Mouse (Mus musculus) stomach, embryonic 16.5 days (tissue): ENCODE measurements at regions not wholly inside any gene's neighbourhood (a gene's known extent, or its start where the extent isn't known, plus 50 kb on each side); places are given as distances from the start of the nearest gene placed in this dataset.

Experiments used
- ATAC-seq: fragments of 200-750 bp; cut with Nextera tagmentation; 2 replicates; pipeline ENCODE4 v1.8.0; 2017; ENCODE audit warnings: moderate number of reproducible peaks, moderate TSS enrichment; ENCODE audit not compliant: insufficient read depth, low FRiP score
- H3K27ac ChIP-seq: fragments of 300-500 bp; sonication (generic); 2 replicates; pipeline ENCODE4 v1.5.1; 2014; ENCODE audit warnings: low read length
- H3K27me3 ChIP-seq: fragments of 300-500 bp; sonication (generic); 2 replicates; pipeline ENCODE4 v1.6.1; 2014; ENCODE audit warnings: low read length, control low read depth, mixed read lengths; ENCODE audit not compliant: control insufficient read depth, insufficient read depth
- H3K36me3 ChIP-seq: fragments of 300-500 bp; sonication (generic); 2 replicates; pipeline ENCODE4 v1.6.1; 2014; ENCODE audit warnings: low read length; ENCODE audit not compliant: control insufficient read depth, insufficient read depth
- H3K4me1 ChIP-seq: fragments of 300-500 bp; sonication (generic); 2 replicates; pipeline ENCODE4 v1.6.1; 2014; ENCODE audit warnings: low read length, control low read depth, mixed read lengths; ENCODE audit not compliant: control insufficient read depth, insufficient read depth
- H3K4me2 ChIP-seq: fragments of 300-500 bp; sonication (generic); 2 replicates; pipeline ENCODE4 v1.6.1; 2014; ENCODE audit warnings: low read depth, low read length, mixed read lengths
- H3K4me3 ChIP-seq: fragments of 300-500 bp; sonication (generic); replicated peaks from 2 replicates; pipeline ENCODE4 v1.5.1; 2014; ENCODE audit warnings: mild to moderate bottlenecking, low read length
- H3K9ac ChIP-seq: fragments of 300-500 bp; sonication (generic); 2 replicates; pipeline ENCODE4 v1.6.1; 2014; ENCODE audit warnings: low read length
- H3K9me3 ChIP-seq: fragments of 300-500 bp; sonication (generic); replicated peaks from 2 replicates; pipeline ENCODE4 v1.6.1; 2016; ENCODE audit warnings: low read length, control low read depth; ENCODE audit not compliant: control insufficient read depth
- WGBS: fragments of 180-500 bp; shearing (Covaris S2); extraction: QIAGEN DNeasy Blood & Tissue Kit; methylation state at CpG from one replicate; pipeline ENCODE4 v1.1.7; 2014; 5-methylcytosine and 5-hydroxymethylcytosine counted together

- H3K4me3 ChIP-seq: no peak overlapping the region
- no peak overlapping the region for H3K27ac ChIP-seq
- no peaks in the 10 kb centered on the region for H3K4me1 ChIP-seq
- no peaks in the 10 kb centered on the region for H3K36me3 ChIP-seq
- H3K4me2 ChIP-seq: no peak overlapping the region
- H3K27me3 ChIP-seq: no peaks in the 10 kb centered on the region
- H3K9me3 ChIP-seq: no peaks in the 10 kb centered on the region
- no peak overlapping the region for H3K9ac ChIP-seq
- WGBS: 49% methylated on average over 2 of the region's 2 CpGs
- no peak for ATAC-seq
These were observed 268.7 kb upstream of the Slco3a1 start for GRCm38 (mm10) chr7:74823286-74823685.

- Histone ChIP-seq H3K36me3 (no peaks in the 10 kb centered on the region), H3K4me1 (no peaks in the 10 kb centered on the region), H3K27me3 (no peaks in the 10 kb centered on the region), H3K9me3 (no peaks in the 10 kb centered on the region), H3K4me2 (no peak overlapping the region), H3K27ac (no peak overlapping the region), H3K4me3 (no peak overlapping the region), H3K9ac (no peak overlapping the region)
- no peak for ATAC-seq
- WGBS: 31% methylated on average over 1 of the region's 1 CpGs
These were observed 238.7 kb upstream of the Slco3a1 start for GRCm38 (mm10) chr7:74793241-74793640.

GRCm38 (mm10) chr7:74788696-74789095 lies 234.1 kb upstream of the Slco3a1 start:
- 56% methylated on average over 1 of the region's 1 CpGs for WGBS
- Histone ChIP-seq H3K4me3 (no peak overlapping the region), H3K36me3 (no peaks in the 10 kb centered on the region), H3K9me3 (no peaks in the 10 kb centered on the region), H3K27ac (no peak overlapping the region), H3K4me1 (no peaks in the 10 kb centered on the region), H3K4me2 (no peak overlapping the region), H3K27me3 (no peaks in the 10 kb centered on the region), H3K9ac (no peak overlapping the region)
- no peak for ATAC-seq

- Histone ChIP-seq H3K9me3 (no peaks in the 10 kb centered on the region), H3K4me2 (no peak overlapping the region), H3K4me1 (no peaks in the 10 kb centered on the region), H3K4me3 (no peak overlapping the region), H3K27ac (no peak overlapping the region), H3K9ac (no peak overlapping the region), H3K36me3 (no peaks in the 10 kb centered on the region), H3K27me3 (no peaks in the 10 kb centered on the region)
- 83% methylated on average over 9 of the region's 9 CpGs for WGBS
- no peak for ATAC-seq
These were observed 217.1 kb upstream of the Slco3a1 start for GRCm38 (mm10) chr7:74771435-74772406.

GRCm38 (mm10) chr7:74766550-74766949 lies 212.0 kb upstream of the Slco3a1 start:
- no peak overlapping the region for H3K4me3 ChIP-seq
- ATAC-seq: no peak
- H3K27me3 ChIP-seq: no peaks in the 10 kb centered on the region
- no peaks in the 10 kb centered on the region for H3K36me3 ChIP-seq
- no peak overlapping the region for H3K27ac ChIP-seq
- no peak overlapping the region for H3K9ac ChIP-seq
- no peaks in the 10 kb centered on the region for H3K9me3 ChIP-seq
- no peaks in the 10 kb centered on the region for H3K4me1 ChIP-seq
- WGBS: 80% methylated on average over 4 of the region's 4 CpGs
- no peak overlapping the region for H3K4me2 ChIP-seq

- no peaks in the 10 kb centered on the region for H3K4me1 ChIP-seq
- H3K4me3 ChIP-seq: no peak overlapping the region
- 70% methylated on average over 2 of the region's 2 CpGs for WGBS
- H3K27me3 ChIP-seq: no peaks in the 10 kb centered on the region
- ATAC-seq: no peak
- no peaks in the 10 kb centered on the region for H3K9me3 ChIP-seq
- H3K36me3 ChIP-seq: no peaks in the 10 kb centered on the region
- H3K4me2 ChIP-seq: no peak overlapping the region
- no peak overlapping the region for H3K9ac ChIP-seq
- no peak overlapping the region for H3K27ac ChIP-seq
These were observed 202.9 kb upstream of the Slco3a1 start for GRCm38 (mm10) chr7:74757469-74757868.

- H3K4me3 ChIP-seq: no peak overlapping the region
- WGBS: 66% methylated on average over 1 of the region's 1 CpGs
- H3K27me3 ChIP-seq: no peaks in the 10 kb centered on the region
- ATAC-seq: no peak
- no peak overlapping the region for H3K4me2 ChIP-seq
- no peaks in the 10 kb centered on the region for H3K9me3 ChIP-seq
- H3K4me1 ChIP-seq: no peaks in the 10 kb centered on the region
- H3K27ac ChIP-seq: no peak overlapping the region
- H3K36me3 ChIP-seq: no peaks in the 10 kb centered on the region
- no peak overlapping the region for H3K9ac ChIP-seq
These were observed 193.1 kb upstream of the Slco3a1 start for GRCm38 (mm10) chr7:74747704-74748103.

- no peak for ATAC-seq
- no peak overlapping the region for H3K4me2 ChIP-seq
- H3K9ac ChIP-seq: no peak overlapping the region
- H3K27me3 ChIP-seq: no peaks in the 10 kb centered on the region
- 75% methylated on average over 6 of the region's 6 CpGs for WGBS
- no peaks in the 10 kb centered on the region for H3K36me3 ChIP-seq
- no peak overlapping the region for H3K4me3 ChIP-seq
- H3K9me3 ChIP-seq: no peaks in the 10 kb centered on the region
- H3K4me1 ChIP-seq: no peaks in the 10 kb centered on the region
- no peak overlapping the region for H3K27ac ChIP-seq
These were observed 180.4 kb upstream of the Slco3a1 start for GRCm38 (mm10) chr7:74734941-74735340.

- no peaks in the 10 kb centered on the region for H3K27me3 ChIP-seq
- no peak overlapping the region for H3K4me2 ChIP-seq
- ATAC-seq: no peak
- no peak overlapping the region for H3K27ac ChIP-seq
- H3K36me3 ChIP-seq: no peaks in the 10 kb centered on the region
- no peaks in the 10 kb centered on the region for H3K4me1 ChIP-seq
- WGBS: 61% methylated on average over 8 of the region's 8 CpGs
- H3K4me3 ChIP-seq: no peak overlapping the region
- H3K9ac ChIP-seq: no peak overlapping the region
- H3K9me3 ChIP-seq: no peaks in the 10 kb centered on the region
These were observed 171.9 kb upstream of the Slco3a1 start for GRCm38 (mm10) chr7:74726324-74726991.
